Mouse (Mus musculus) embryo, embryonic 10.5 days (tissue): ENCODE results near the gene Gm17490.
"Not testable (repeated sequence)": the region's sequence is repeated elsewhere in the genome, so short reads cannot be mapped to it uniquely, and the experiment has no call there.

Experiments used
- DNase-seq: peaks from one replicate; pipeline ENCODE4 v3.0.0-alpha.2; 2015; ENCODE audit warnings: low spot score

Gene Gm17490

GRCm38 (mm10) chr2:11623726-11624125 is 2.3 kb downstream of the Gm17490 start:
- no peak for DNase-seq

- no peak for DNase-seq
These were observed 2.9 kb downstream of the Gm17490 start for GRCm38 (mm10) chr2:11623173-11623572.

- no peak for DNase-seq
These were observed 6.5 kb downstream of the Gm17490 start for GRCm38 (mm10) chr2:11619598-11619997.

- no peak for DNase-seq
These were observed 9.2 kb downstream of the Gm17490 start for GRCm38 (mm10) chr2:11616846-11617245.

- DNase-seq: not testable (repeated sequence)
These were observed 13.1 kb downstream of the Gm17490 start for GRCm38 (mm10) chr2:11612939-11613338.

GRCm38 (mm10) chr2:11606718-11607117 is 19.3 kb downstream of the Gm17490 start:
- DNase-seq: not testable (repeated sequence)

- no peak for DNase-seq
These were observed 21.2 kb downstream of the Gm17490 start for GRCm38 (mm10) chr2:11604911-11605310.

GRCm38 (mm10) chr2:11604053-11604452 is 22.0 kb downstream of the Gm17490 start, which contains the start of gene Rbm17:
Gene Rbm17 (minus strand): TSS chr2:11604153.
- no peak for DNase-seq

GRCm38 (mm10) chr2:11602506-11603489 is 23.3 kb downstream of the Gm17490 start:
- DNase-seq: peak; percentile 96

- no peak for DNase-seq
These were observed 24.3 kb downstream of the Gm17490 start for GRCm38 (mm10) chr2:11601795-11602194.

- DNase-seq: no peak
These were observed 28.2 kb downstream of the Gm17490 start for GRCm38 (mm10) chr2:11597906-11598305.

- no peak for DNase-seq
These were observed 29.4 kb downstream of the Gm17490 start for GRCm38 (mm10) chr2:11596690-11597089.

- no peak for DNase-seq
These were observed 38.1 kb downstream of the Gm17490 start for GRCm38 (mm10) chr2:11587996-11588395.

- DNase-seq: no peak
These were observed 46.7 kb downstream of the Gm17490 start for GRCm38 (mm10) chr2:11579399-11579798.

- no peak for DNase-seq
These were observed 47.9 kb downstream of the Gm17490 start for GRCm38 (mm10) chr2:11578187-11578586.
